Mouse (Mus musculus): Measurements from ENCODE around the gene Islr. TPM values are rescaled to one million over a fixed set of nuclear protein-coding genes. Genes with fewer than 3 reads are reported as not detected.
A peak's percentile ranks its signal among the peaks of the same experiment; 100 is the strongest.

Islr gene
- total and polyA plus RNA-seq, 2 experiments: 1.4 to 7.7 TPM

- WGBS: 92% methylated on average over 9 of the region's 9 CpGs
- no peak for TF ChIP-seq POLR2A (IDR thresholded peaks at IDR 0.05; ENCODE audit: extremely low read depth, insufficient read depth, low read length)
- TF ChIP-seq CTCF (IDR thresholded peaks at IDR 0.05; ENCODE audit: low read depth, low read length): no peak
- Histone ChIP-seq H3K27ac (replicated peaks; ENCODE audit: insufficient read depth, low read depth, low read length) (no peak overlapping the region), H3K79me2 (ENCODE audit: control insufficient read depth, insufficient read depth, low read length) (no peaks in the 10 kb centered on the region), H3K27me3 (ENCODE audit: control insufficient read depth, insufficient read depth, low read length) (no peaks in the 10 kb centered on the region), H3K4me1 (ENCODE audit: control insufficient read depth, insufficient read depth, low read length) (peaks cover 5% of the 10 kb centered on the region), H3K9ac (ENCODE audit: low read depth, low read length) (no peak overlapping the region), H3K36me3 (ENCODE audit: control insufficient read depth, insufficient read depth, low read length) (peaks cover 48% of the 10 kb centered on the region), H3K4me3 (ENCODE audit: insufficient read depth, low read depth, low read length) (no peak overlapping the region)
- DNase-seq (ENCODE audit: extremely low read depth, low read depth, low spot score): no peak
These were observed 24.8 kb upstream of the Islr start for GRCm38 (mm10) chr9:58228777-58229466.

- H3K27ac ChIP-seq (replicated peaks; ENCODE audit: insufficient read depth, low read depth, low read length): no peak overlapping the region
- H3K36me3 ChIP-seq (ENCODE audit: control insufficient read depth, insufficient read depth, low read length): peaks cover 45% of the 10 kb centered on the region
- H3K27me3 ChIP-seq (ENCODE audit: control insufficient read depth, insufficient read depth, low read length): no peaks in the 10 kb centered on the region
- H3K79me2 ChIP-seq (ENCODE audit: control insufficient read depth, insufficient read depth, low read length): no peaks in the 10 kb centered on the region
- no peak for DNase-seq (ENCODE audit: extremely low read depth, low read depth, low spot score)
- no peak overlapping the region for H3K9ac ChIP-seq (ENCODE audit: low read depth, low read length)
- 64% methylated on average over 9 of the region's 9 CpGs for WGBS
- no peak overlapping the region for H3K4me3 ChIP-seq (ENCODE audit: insufficient read depth, low read depth, low read length)
- H3K4me1 ChIP-seq (ENCODE audit: control insufficient read depth, insufficient read depth, low read length): peaks cover 1% of the 10 kb centered on the region; the same call in 1 of the 2 replicates
- peak; percentile 65 for TF ChIP-seq CTCF (IDR thresholded peaks at IDR 0.05; ENCODE audit: low read depth, low read length)
- no peak for TF ChIP-seq POLR2A (IDR thresholded peaks at IDR 0.05; ENCODE audit: extremely low read depth, insufficient read depth, low read length)
These were observed 22.1 kb upstream of the Islr start for GRCm38 (mm10) chr9:58225915-58226913.

DNA sequence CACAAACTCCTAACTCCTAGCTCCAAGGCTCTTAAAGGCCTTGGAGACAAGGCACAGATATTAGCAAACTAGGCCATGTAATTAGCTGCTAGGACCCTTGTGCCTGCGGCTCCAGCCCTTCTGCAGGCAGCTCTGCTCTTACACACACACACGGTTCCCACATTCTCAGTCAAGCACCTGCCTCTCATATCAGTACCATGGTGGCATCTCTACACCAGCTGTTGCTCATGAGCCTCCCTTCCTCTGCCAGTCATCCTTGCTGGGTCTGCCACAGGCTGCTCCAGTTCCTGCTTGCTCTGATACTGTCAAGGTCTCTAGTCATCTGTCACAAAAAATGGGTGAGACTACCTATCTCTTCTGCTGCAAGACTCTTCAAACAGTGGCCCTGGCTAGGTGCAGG, 20.2 kb upstream of the Islr start:
- WGBS: 95% methylated on average over 2 of the region's 2 CpGs

DNA sequence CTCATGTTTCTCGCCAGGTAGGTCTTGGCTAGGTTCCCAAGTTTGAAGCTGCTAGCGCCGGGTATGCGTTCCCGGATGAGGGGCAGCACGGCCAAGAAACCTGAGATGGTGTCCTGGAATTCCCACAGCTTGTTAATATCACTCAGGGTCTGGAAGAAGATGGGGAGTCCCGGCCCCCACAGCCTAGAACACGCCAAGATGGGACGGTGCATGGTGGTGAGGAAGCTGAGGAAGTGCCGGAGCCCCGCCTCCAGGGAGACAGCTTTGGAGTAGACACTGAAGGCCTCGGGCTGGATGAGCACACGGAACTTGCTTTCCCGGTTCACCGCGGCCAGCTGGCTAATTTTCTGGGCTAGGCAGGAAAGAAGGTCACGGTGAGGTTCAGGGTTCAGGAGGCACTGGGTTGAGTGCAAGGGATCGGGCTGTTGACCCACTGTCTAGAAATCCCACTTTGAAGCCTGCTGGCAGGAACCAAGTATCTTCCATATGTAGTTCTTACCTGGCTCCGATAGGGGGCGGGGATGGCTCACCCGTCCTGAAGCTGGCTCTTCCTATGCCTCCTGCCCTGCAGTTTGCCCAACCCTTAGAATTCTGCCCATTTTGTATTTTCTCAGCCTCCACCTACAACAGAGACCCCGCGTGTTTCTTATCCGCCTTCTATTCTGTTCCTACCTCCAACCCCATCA, 16.3 kb upstream of the Islr start:
- Histone ChIP-seq H3K79me2 (ENCODE audit: control insufficient read depth, insufficient read depth, low read length) (no peaks in the 10 kb centered on the region), H3K9ac (ENCODE audit: low read depth, low read length) (no peak overlapping the region), H3K4me3 (ENCODE audit: insufficient read depth, low read depth, low read length) (no peak overlapping the region), H3K27me3 (ENCODE audit: control insufficient read depth, insufficient read depth, low read length) (no peaks in the 10 kb centered on the region), H3K36me3 (ENCODE audit: control insufficient read depth, insufficient read depth, low read length) (peaks cover 16% of the 10 kb centered on the region; the same call in 1 of the 2 replicates), H3K27ac (replicated peaks; ENCODE audit: insufficient read depth, low read depth, low read length) (no peak overlapping the region), H3K4me1 (ENCODE audit: control insufficient read depth, insufficient read depth, low read length) (no peaks in the 10 kb centered on the region)
- peak; percentile 29 for DNase-seq (ENCODE audit: extremely low read depth, low read depth, low spot score)
- peak; percentile 79 for TF ChIP-seq CTCF (IDR thresholded peaks at IDR 0.05; ENCODE audit: low read depth, low read length)
- TF ChIP-seq POLR2A (IDR thresholded peaks at IDR 0.05; ENCODE audit: extremely low read depth, insufficient read depth, low read length): no peak
- 64% methylated on average over 24 of the region's 24 CpGs for WGBS

More for the DNA sequence above, 20.2 kb upstream of the Islr start:
- DNase-seq (ENCODE audit: extremely low read depth, low read depth, low spot score): no peak
- Histone ChIP-seq H3K4me1 (ENCODE audit: control insufficient read depth, insufficient read depth, low read length) (peaks cover 1% of the 10 kb centered on the region; the same call in 1 of the 2 replicates), H3K79me2 (ENCODE audit: control insufficient read depth, insufficient read depth, low read length) (no peaks in the 10 kb centered on the region), H3K4me3 (ENCODE audit: insufficient read depth, low read depth, low read length) (no peak overlapping the region), H3K27me3 (ENCODE audit: control insufficient read depth, insufficient read depth, low read length) (no peaks in the 10 kb centered on the region), H3K36me3 (ENCODE audit: control insufficient read depth, insufficient read depth, low read length) (peaks cover 35% of the 10 kb centered on the region), H3K9ac (ENCODE audit: low read depth, low read length) (no peak overlapping the region), H3K27ac (replicated peaks; ENCODE audit: insufficient read depth, low read depth, low read length) (no peak overlapping the region)
- no peak for TF ChIP-seq POLR2A (IDR thresholded peaks at IDR 0.05; ENCODE audit: extremely low read depth, insufficient read depth, low read length)
- TF ChIP-seq CTCF (IDR thresholded peaks at IDR 0.05; ENCODE audit: low read depth, low read length): no peak

GRCm38 (mm10) chr9:58218539-58218938, 14.4 kb upstream of the Islr start:
- no peak for DNase-seq (ENCODE audit: extremely low read depth, low read depth, low spot score)
- Histone ChIP-seq H3K36me3 (ENCODE audit: control insufficient read depth, insufficient read depth, low read length) (peaks cover 9% of the 10 kb centered on the region; the same call in 1 of the 2 replicates), H3K79me2 (ENCODE audit: control insufficient read depth, insufficient read depth, low read length) (no peaks in the 10 kb centered on the region), H3K9ac (ENCODE audit: low read depth, low read length) (no peak overlapping the region), H3K27ac (replicated peaks; ENCODE audit: insufficient read depth, low read depth, low read length) (no peak overlapping the region), H3K4me3 (ENCODE audit: insufficient read depth, low read depth, low read length) (no peak overlapping the region), H3K27me3 (ENCODE audit: control insufficient read depth, insufficient read depth, low read length) (no peaks in the 10 kb centered on the region), H3K4me1 (ENCODE audit: control insufficient read depth, insufficient read depth, low read length) (no peaks in the 10 kb centered on the region)
- TF ChIP-seq CTCF (IDR thresholded peaks at IDR 0.05; ENCODE audit: low read depth, low read length) (no peak), POLR2A (IDR thresholded peaks at IDR 0.05; ENCODE audit: extremely low read depth, insufficient read depth, low read length) (no peak)
- WGBS: 92% methylated on average over 3 of the region's 3 CpGs

All from liver, adult 2 months (tissue).